Mouse (Mus musculus): ENCODE results near the gene Xirp1. TPM values are rescaled to one million over a fixed set of nuclear protein-coding genes. Genes with fewer than 3 reads are reported as not detected.

Gene Xirp1
- total RNA-seq (2021): 100 to 1,000 TPM; 125 to 136 TPM

GRCm38 (mm10) chr9:120023086-120023811 is at the start of gene Xirp1:
Xirp1 (minus strand) TSS chr9:120023598.
- DNase-seq (ENCODE audit: low spot score): no peak
- intact Hi-C loops (cut with DNase I): no loop called here

GRCm38 (mm10) chr9:120073169-120073568 is 49.8 kb upstream of the Xirp1 start:
- peak; percentile 65 for DNase-seq (ENCODE audit: low spot score)
- intact Hi-C loops (cut with DNase I): loop anchor here (1.0 to 2.0 kb wide), 4 partner anchors 45 to 160 kb away; no protein-coding TSS in a partner anchor

DNA sequence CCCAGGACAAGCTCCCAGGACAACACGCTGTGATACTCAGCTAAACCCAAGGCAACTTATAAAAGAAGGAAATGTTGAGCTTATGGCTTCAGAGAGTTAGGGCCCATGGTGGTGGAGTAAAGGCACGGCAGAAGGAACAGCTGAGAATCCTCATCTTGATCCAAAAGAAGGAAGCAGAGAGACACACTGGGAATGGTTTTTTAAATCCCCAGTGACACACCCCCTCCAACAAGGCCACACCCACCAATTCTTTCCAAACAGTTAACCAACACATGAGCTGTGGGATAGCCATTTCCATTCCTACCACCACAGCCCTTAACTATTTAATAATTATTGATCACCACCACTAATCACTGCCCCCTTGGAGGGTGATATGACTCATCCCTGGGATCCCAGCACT is 47.9 kb upstream of the Xirp1 start:
- no peak for DNase-seq (ENCODE audit: low spot score)

GRCm38 (mm10) chr9:120069779-120070178 is 46.4 kb upstream of the Xirp1 start, which contains the start of gene Cx3cr1:
Cx3cr1 (minus strand) TSS chr9:120069879.
- intact Hi-C loops (cut with DNase I): no loop called here
- no peak for DNase-seq (ENCODE audit: low spot score)

More for the DNA sequence above, 47.9 kb upstream of the Xirp1 start:
- intact Hi-C loops (cut with DNase I): no loop called here

DNA sequence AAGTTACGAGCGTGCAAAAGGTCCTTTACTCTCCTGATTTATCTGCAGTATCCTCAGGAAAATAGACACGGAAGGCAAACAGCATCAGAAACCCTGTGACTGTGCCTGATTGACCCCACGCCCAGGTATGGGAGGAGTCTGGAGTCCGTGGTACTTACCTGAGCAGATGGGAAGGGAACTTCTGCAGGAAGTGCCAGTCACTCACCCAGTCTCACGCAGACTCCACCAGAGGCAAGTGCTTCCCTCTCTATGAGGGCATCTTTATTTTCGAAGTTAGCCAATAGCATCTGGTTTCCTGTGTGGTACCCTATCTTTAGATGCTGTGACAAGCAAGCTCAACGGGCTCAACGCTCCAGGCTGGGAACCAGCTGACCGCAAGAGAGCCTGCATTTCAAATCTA is 44.6 kb upstream of the Xirp1 start:
- DNase-seq (ENCODE audit: low spot score): no peak
- intact Hi-C loops (cut with DNase I): no loop called here

GRCm38 (mm10) chr9:120067609-120068008 is 44.2 kb upstream of the Xirp1 start:
- DNase-seq (ENCODE audit: low spot score): no peak
- intact Hi-C loops (cut with DNase I): no loop called here

- intact Hi-C loops (cut with DNase I): no loop called here
- DNase-seq (ENCODE audit: low spot score): no peak
Observed at GRCm38 (mm10) chr9:120064317-120064716, 40.9 kb upstream of the Xirp1 start.

GRCm38 (mm10) chr9:120058730-120059129 is 35.3 kb upstream of the Xirp1 start:
- intact Hi-C loops (cut with DNase I): no loop called here
- DNase-seq (ENCODE audit: low spot score): no peak

- intact Hi-C loops (cut with DNase I): no loop called here
- DNase-seq (ENCODE audit: low spot score): no peak
Observed at GRCm38 (mm10) chr9:120056201-120056600, 32.8 kb upstream of the Xirp1 start.

DNA sequence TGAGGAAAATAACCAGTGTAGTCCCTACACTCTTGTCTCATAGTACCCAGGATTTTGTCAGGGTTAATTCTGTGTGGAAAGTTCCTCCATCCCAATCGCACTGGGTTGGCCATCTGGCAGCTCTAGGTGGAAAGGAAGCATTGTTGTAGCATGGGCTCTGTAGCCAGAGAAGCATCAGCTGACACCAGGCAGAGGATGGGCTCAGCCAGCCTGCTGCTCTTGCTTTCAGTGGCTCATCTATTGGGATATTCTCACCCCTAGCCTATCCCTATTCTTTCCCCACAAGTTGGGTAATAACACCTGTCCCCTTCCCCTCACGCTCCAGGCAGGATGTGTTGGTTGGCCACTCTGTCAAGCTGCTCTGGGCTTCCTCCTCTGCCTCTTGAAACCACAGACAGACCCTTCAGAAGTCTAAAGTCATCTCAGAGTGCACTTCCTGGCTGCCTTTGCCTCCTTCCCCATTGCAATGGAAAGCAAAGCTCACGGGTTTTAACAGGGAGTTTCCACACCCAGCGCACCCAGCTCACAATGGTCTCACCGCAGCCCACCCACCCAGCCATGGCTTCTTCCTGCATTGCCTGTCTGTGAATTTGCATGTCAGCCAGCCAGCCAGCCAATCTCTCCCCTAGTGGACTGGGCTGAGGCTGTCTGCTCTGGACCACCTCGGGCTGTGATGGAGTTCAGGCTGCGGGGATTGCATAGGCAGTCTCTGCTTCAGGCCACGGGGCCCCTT is 31.3 kb upstream of the Xirp1 start:
- no peak for DNase-seq (ENCODE audit: low spot score)
- intact Hi-C loops (cut with DNase I): no loop called here

DNA sequence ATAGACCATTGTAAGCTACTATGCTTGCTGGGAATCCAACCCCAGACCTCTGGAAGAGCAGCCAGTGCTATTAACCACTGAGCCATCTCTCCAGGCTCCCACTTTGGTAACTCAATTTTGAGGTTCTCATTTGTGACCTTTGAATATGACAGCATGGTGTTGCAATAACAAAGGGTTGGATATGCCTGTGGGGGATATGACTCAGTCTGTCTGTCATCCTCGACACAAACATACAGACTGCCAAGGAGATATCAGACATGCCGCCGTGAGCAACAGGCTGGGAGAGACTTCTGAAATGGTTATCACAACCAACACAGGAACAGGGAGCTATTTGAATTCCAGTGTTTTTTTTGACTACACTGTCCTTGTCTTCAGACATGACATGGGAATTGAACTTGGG is 26.0 kb upstream of the Xirp1 start:
- no peak for DNase-seq (ENCODE audit: low spot score)

DNA sequence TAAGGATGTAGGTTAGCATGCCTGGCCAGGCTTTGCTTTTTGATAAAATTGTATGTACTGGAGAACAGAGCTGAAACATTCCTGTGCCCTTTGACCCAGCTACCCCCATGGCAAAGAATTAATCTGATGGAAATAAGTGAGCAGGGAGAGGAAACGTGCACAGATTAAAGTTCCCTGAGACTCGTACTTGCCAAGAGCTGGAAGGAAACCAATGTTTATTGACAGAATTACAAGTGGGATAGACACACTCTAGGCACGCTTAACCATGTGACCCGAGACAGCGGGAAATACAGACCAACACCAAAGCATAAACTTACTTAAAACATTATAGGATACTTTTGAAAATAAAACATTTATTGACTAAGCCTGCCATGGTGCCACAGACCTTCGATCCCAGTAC is 25.1 kb upstream of the Xirp1 start:
- intact Hi-C loops (cut with DNase I): no loop called here
- DNase-seq (ENCODE audit: low spot score): no peak

More for the DNA sequence above, 26.0 kb upstream of the Xirp1 start:
- intact Hi-C loops (cut with DNase I): no loop called here

GRCm38 (mm10) chr9:120043115-120043514 is 19.7 kb upstream of the Xirp1 start:
- no peak for DNase-seq (ENCODE audit: low spot score)
- intact Hi-C loops (cut with DNase I): no loop called here

- intact Hi-C loops (cut with DNase I): no loop called here
- DNase-seq (ENCODE audit: low spot score): no peak
Observed at GRCm38 (mm10) chr9:120037414-120037813, 14.0 kb upstream of the Xirp1 start.

- intact Hi-C loops (cut with DNase I): no loop called here
- DNase-seq (ENCODE audit: low spot score): no peak
Observed at GRCm38 (mm10) chr9:120034375-120034774, 11.0 kb upstream of the Xirp1 start.

DNA sequence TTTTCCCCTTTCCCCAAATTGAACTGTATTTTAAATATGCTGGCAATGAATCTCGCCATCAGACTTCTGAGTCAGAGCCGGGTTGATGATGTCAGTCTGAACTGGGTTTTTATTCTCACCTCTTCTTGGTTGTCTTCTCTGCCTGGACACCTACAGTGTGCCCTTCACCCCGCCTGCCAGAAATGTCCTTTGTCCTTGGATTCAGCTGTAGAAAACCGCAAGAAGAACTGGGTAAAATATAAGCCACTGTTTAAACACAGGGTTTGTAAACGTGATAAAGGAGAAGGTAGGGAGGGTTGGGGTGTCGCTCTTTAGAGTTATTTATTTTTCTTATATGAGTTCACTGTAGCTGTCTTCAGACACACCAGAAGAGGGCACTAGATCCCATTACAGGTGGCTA is 9.3 kb upstream of the Xirp1 start:
- intact Hi-C loops (cut with DNase I): no loop called here
- DNase-seq (ENCODE audit: low spot score): no peak

DNA sequence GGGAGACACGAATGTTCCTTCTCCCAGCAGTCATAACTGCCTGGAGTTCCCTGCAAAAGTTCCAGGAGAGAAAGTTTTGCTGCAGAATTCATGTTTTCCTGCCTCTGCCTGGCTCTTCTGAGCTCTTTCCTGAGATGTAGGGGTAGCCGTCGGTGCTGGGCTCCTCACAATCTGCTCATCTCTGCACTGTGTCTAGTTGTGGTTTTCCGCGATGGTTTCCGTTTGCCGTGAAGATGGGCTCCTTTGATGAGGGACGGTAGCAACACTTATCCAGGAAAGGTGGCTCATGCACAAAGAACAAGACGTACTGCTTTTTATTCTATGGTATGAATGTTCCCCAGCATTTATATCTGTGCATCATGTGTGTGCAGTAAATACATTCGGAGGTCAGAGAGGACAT is 7.0 kb upstream of the Xirp1 start:
- DNase-seq (ENCODE audit: low spot score): no peak
- intact Hi-C loops (cut with DNase I): no loop called here

DNA sequence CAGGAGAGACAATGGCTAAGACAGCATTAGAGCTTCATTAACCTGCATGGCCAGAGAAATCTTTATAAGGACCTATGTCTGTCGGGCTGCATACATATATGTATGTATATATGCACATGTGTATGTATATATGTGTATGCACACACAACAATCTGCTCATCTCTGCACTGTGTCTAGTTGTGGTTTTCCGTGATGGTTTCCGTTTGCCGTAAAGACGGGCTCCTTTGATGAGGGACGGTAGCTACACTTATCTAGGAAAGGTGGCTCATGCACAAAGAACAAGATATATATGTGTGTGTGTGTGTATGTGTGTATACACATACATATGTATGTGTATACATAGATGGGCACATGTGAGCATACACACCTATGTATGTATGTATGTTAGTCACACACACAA is 6.5 kb upstream of the Xirp1 start:
- intact Hi-C loops (cut with DNase I): loop anchor here (2.0 kb wide), 1 partner anchor 69 kb away; no protein-coding TSS in a partner anchor
- DNase-seq (ENCODE audit: low spot score): no peak

GRCm38 (mm10) chr9:120027401-120028151 is 4.2 kb upstream of the Xirp1 start:
- peak; percentile 66 for DNase-seq (ENCODE audit: low spot score)
- intact Hi-C loops (cut with DNase I): loop anchor here (1.0 to 2.0 kb wide), 2 partner anchors 46 to 71 kb away; no protein-coding TSS in a partner anchor

DNA sequence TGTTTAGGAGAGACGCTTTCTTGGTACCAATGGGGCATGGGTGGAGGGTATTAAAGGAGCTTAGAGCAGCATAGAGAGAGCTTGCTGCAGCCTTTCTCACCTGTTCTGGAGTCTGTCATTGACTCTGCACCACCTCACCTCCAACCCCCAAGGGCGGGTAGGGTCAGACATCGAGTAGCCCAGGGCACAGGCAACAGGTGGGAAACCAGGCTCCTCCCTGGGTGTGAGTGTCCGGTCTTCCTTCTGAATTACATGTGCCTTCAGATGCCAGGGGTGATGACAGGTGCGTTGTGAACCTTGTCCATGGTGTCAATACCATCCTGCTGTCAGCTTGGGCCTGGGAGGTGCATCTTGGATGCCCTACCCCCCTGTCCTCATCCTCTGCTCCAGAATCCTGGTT is 1.2 kb upstream of the Xirp1 start:
- no peak for DNase-seq (ENCODE audit: low spot score)
- intact Hi-C loops (cut with DNase I): no loop called here

DNA sequence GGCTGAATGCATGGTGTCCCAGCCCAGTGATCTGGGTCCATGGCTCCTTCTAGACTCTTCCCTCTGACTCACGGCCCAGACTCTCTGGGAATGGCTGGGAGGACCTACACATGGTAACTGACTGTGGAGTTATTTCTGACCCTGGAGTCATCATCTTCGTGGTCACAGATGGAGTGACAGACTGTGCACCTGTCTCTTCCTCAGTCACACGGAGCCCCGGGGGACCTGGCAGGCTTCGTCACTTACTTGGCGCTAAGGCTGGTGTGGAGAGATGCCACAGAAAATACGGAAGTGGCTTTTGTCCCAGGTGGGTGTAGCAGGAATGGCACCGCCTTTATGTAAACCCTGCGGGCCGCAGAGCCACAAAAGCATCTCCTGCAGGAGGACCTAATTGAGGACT is 773 bp upstream of the Xirp1 start:
- intact Hi-C loops (cut with DNase I): no loop called here
- no peak for DNase-seq (ENCODE audit: low spot score)
